Mouse (Mus musculus) lung, postnatal 10 days (tissue): ENCODE data around the gene Smyd5.
A peak's percentile ranks its signal among the peaks of the same experiment; 100 is the strongest.
"Not testable (repeated sequence)": the region's sequence is repeated elsewhere in the genome, so short reads cannot be mapped to it uniquely, and the experiment has no call there.

Source experiments
- DNase-seq: peaks from one replicate; pipeline ENCODE4 v3.0.0; 2021

Smyd5 gene

DNA sequence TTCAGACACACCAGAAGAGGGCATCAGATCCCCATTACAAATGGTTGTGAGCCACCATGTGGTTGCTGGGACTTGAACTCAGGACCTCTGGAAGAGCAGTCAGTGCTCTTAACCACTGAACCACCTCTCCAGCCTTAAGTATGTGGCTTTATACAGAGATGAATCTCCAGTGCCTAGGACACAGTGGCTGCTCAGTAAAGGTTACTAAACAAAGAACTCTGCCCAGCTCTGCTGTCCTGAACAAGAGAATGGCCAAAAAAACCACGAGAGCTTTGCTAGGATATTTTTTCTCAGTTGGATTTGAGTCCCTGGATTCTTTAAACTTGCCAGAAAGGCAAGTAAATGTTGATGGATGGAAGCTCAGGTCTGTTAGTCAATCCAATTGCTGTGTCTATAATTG is 18.4 kb downstream of the Smyd5 start:
- DNase-seq = not testable (repeated sequence)

- DNase-seq = peak; percentile 99
These were observed 19.2 kb downstream of the Smyd5 start, which contains the start of gene Cct7 for GRCm38 (mm10) chr6:85450697-85451663. Gene Cct7 (plus strand): TSS chr6:85451514.

GRCm38 (mm10) chr6:85451664-85452410 is 20.0 kb downstream of the Smyd5 start, which contains the start of gene Pradc1:
Gene Pradc1 (minus strand): TSS chr6:85451970.
- DNase-seq = peak; percentile 99

DNA sequence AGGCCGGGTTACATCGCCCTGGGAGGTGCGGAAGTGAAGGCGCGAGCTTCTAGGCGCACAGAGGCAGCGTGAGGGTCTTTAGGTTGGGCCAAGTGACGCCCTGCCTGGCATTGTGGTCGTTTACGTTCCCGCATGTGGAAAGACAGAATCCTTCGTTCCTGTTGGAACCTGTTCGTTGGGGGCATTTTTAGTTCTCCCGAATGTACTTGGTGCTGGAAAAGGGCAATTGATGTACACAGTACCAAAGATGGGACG is 20.5 kb downstream of the Smyd5 start:
- DNase-seq = no peak

- no peak for DNase-seq
These were observed 21.0 kb downstream of the Smyd5 start for GRCm38 (mm10) chr6:85452816-85453215.

DNA sequence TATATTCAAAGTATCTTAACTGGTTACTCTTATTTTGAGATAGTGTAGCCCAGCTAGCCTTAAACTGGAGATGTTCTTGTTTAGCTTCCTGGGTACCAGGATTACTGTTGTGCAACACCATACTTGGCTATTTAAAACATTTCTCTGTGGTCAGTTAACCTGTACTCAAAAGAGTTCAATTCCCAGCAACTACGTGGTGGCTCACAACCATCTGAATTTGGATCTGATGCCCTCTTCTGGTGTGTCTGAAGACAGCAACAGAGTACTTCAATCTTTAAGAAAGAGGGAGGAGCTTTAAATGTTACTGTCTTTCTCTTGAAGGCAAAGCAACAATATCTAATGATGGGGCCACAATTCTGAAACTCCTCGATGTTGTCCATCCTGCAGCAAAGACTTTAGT is 27.8 kb downstream of the Smyd5 start:
- DNase-seq = no peak

DNA sequence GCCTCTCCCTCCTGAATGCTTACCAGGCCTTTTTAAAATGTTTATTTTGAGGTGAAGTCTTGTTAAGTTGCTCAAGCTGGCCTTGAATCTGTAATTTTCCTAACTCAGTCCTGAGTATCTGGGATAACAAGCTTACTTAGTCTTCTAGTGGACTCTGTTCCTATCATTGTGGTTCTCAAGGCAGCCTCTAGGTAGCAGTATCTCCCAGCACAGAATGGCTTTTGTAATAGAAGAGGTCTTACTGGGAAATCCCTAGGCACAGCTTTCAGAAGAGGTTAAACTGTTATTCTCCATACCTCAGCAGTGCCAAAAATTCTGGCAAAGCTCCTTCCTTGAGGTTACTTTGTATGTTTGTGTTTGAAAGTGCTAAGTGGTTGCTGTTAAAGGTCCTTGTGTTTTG is 33.6 kb downstream of the Smyd5 start:
- DNase-seq = no peak

DNA sequence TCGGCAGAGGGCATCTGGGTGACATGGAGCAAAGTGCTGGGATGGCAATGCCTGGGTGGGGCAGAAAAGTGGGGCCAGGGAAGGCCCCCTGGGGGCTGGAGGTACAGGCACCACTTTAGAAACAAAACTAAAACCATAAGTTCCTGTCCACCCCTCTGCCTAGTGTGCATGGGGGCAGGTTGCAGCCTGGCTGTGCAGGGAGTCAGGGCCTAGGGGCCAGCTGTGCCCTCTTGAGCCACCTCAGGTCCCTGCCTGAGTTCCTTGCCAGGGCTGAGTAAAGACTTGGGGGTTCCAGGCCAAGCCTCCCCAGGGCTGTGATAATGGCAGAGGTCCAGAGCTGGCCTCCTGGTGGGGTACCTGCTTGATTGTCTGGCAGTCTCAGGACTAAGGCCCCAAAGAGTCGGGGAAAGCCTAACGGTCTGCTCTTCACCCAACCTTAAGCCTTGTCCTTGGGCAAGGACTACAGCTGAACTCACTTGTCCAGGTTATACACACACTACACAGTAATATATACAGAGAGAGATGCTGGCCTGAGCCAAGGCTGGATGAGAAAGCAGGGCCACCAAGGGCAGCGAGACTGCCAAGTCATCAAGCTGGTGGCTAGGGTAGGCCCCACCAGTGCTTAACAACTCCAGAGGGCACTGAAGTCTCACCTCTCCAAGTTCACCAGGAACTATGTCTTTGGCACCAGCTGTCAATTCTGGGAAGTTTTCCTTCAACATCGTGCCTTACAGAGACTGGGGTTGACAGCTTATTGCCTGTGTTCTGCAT is 38.1 kb downstream of the Smyd5 start:
- no peak for DNase-seq

DNA sequence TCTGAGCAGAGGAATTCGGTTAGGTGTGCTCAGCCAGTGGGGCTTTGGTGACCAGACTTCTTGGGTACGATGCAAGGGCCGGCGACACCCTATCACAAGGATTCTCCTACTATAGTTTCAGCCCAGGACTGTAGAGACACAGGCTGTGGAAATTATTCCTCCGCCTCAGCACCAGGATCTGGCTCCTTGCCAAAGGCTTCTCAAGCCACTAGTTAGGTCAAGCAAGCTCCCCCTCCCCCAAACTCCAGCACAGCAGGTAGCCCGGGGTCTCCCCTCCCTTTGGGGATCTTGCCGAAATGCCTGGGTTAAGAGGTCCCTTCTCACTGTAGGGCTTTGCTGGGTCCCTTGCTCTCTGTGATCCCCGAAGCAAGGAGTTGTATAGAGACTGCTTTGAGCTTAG is 40.2 kb downstream of the Smyd5 start:
- peak; percentile 18 for DNase-seq

DNA sequence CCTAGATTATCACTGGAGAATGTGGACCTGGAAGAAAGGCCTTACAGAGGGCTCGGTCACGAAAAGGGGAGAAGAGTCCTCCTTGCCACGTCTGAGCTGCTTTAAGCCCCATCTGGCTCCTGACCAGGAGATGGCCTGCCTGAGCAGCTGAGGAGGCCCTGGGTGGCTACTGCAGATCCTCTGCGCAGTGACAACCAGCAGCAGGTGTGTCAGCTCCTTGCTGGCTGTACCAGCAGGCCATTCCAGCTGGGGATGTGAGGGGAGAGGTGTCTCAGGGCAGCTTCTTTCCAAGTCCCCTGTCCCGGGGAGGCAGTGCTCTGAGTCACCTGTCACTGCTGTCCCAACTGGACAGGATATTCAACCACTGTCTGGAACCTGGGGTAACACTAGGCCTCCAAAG is 40.8 kb downstream of the Smyd5 start:
- DNase-seq = no peak

DNA sequence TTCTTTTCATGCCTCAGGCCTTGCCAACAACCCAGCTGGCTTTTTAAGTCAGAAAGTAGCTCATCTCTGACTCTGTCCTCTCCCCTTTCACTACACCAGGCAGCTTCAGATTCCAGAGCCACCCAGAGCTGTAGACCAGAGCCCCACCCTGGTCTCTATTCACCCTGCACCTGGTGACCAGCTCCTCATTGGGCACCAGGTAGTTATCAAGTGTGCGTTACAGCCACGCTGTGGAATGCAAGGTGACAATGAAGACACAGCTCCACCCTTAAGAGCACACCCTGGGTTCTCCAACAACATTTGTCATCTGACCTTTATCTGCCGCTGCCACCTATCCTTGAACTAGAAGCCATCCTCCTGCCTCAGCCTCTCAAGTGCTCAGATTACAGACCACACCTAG is 43.8 kb downstream of the Smyd5 start:
- no peak for DNase-seq

DNA sequence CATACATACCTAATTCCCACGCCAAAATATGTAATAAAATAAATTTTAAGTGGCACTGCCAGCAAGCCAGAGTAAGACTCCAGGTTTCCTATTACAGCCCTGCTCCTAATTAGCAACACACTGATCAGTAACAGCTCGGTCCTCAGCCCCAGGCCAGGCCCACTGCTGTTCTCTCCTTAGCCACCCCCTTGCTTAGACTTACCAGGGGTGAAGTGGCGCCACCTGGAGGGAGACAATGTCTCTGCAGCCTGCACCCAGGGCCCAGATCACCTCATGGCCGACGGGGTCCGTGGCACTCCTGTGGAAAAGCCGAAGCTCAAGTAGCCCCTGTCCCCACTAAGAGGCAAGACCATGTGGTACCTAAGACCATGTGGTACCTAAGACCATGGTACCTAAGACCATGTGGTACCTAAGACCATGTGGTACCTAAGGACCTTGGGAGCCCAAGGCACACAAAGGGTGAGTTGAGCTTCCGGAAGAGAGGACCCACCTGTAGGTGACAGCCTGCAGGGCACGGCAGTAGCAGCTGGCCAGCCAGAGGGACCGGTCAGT is 45.7 kb downstream of the Smyd5 start:
- DNase-seq = peak; percentile 25

DNA sequence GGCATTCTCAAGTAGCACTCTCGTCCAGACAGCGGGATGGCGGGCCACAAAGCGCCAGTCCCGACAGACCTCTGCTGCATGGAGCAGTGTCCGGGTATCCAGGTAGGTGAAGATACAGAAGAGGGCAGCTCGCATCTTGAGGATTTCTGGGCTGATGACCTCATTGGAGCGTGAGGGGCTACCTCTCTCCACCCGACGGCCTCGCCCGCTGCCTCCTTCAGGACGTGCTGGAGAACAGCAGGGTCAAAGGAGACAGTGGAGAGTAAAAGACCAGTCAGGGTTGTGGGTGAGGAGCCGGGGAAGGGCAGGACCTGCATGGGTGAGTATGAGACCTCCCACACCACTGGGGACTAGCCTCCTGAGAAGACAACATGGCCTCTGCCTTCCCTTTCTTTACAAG is 46.6 kb downstream of the Smyd5 start:
- DNase-seq = no peak

GRCm38 (mm10) chr6:85479979-85480378 is 48.2 kb downstream of the Smyd5 start:
- DNase-seq = no peak

DNA sequence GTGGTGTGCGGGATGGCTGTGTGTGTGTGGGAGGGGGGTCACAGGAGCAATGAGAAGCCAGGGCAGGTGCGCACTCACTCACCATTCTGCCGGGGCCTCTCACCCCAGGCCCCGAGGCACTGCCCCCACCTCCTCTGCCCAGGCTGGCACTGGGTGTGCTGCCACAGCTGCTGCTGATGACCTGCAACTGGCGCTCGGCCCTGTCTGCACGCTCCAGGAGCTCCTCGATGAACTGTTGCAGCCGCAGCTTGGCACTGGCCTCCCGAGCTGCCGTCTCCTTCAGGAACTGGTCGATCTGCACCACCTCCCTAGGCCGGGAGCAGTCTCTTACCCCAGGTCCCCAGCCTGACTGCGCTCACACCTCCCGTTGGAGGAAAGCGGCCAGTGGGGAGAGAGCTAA is 48.9 kb downstream of the Smyd5 start:
- DNase-seq = no peak

DNA sequence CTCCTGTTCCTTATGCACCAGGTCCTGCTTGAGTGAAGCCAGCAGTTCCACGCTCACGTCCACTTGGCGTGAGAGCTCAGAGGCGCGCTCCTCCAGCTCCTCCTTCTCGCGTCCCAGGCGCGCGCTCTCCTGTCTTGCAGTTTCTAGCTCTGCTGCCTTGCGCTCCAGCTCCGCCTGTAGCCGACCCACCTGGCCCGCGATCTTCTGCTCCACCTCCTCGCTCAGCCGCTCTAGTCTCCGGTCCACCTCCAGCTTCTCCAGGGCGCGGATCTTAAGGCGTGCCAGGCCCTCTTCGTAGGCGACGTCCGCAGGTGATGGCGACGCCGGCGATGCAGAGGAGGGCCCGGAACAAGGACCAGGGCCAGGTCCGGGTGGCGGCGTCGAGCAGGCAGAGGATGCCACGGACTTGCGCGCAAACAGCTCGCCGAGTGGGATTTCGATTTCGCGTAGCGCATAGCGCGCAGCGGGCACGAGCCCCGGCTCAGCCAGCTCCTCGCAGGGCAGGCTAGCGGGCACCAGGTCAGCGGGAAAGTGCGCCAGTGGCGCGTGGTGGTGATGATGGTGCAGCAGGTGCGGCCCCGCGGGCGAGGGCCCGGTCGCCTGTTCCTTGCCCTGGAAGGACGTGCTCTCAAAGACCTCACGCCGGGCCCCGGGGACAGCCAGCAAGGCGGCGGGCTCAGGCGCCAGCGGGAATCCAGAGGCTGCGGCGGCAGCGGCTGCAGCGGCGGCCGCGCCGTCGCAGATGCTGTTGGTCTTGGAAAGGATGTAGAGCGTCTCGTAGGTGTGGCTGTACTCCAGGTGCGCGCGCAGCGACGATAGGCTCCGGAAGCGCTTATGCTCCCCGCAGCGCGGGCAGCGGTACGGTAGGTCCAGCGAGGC is 52.3 kb downstream of the Smyd5 start:
- DNase-seq = no peak

DNA sequence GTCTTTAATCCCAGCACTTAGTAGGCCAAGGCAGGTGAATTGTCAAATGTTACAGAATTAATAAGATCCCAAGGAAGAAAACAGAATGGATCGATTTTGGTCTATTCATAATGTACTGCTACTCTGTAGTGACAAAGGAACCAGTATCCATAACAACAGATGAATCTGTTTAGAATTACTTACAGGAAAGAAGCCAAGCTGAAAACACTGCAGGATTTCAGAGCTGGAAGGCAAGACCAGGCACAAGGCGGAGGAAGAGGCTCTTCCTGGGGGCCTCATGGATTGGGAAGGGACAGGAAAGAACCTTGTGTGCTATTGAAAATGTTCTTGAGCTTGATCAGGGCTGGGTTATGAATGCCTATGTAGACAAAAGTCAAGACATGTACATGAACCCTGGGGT is 53.9 kb downstream of the Smyd5 start:
- DNase-seq = no peak

DNA sequence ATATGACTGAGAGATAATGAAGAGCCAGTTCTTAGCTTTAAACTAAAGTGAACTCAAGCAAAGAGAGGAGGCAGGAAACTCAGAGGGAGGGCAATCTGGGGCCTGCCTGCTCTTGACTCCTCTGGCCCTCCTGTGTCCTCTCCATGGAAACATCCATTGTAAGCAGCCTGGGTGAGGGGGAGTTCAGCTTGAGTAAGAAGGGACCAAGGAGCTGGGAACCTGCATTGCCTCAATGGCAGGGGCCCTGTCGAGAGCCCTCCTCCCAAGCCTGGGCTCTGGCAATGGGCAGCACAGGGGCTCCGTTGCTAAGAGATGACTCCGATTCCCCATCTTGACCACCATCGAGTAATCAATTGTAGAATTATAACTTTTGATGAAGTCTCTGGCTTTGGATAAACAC is 56.7 kb downstream of the Smyd5 start:
- DNase-seq = no peak

- DNase-seq = no peak
These were observed 57.9 kb downstream of the Smyd5 start for GRCm38 (mm10) chr6:85489717-85490116.

DNA sequence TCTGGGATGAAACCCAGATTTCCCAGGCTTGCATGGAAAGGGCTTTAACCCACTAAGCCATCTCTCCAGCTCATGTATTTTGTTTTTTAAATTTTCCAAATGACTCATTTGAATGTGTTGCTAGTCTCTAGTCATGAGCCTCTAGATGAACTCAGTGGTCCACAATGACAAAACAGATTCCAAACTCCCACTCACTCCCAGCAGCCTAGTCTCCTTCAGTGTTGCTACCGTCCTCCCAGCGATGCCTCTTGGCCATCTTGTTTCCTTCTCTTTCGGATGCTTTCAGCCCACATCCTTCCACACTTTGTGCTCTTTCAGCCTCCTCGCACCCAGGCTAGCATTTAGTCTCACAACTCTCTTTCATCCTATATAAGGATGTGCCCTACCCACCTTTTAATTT is 58.5 kb downstream of the Smyd5 start:
- no peak for DNase-seq

DNA sequence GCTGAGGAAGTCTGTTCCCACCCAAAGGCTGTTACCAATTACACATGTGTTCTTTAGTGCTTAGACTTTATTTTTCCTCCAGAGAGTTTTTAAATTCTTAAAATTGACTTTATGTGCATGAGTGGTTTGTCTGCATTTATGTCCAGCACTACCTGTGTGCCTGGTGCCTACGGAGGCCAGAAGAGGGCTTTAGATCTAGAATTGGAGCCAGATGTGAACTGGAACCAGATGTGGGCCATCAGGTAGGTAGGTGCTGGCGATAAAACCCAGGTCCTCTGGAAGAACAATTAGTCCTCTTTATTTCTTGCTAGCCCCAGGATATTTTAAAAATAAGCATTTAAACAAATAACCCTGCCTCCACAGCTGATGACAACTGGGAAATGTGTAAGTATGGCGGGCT is 59.8 kb downstream of the Smyd5 start:
- DNase-seq = no peak
